Mouse (Mus musculus) myocyte (in vitro differentiated cells): Measurements from ENCODE around the gene Guk1. TPM values are rescaled to one million over a fixed set of nuclear protein-coding genes. Genes with fewer than 3 reads are reported as not detected.
A peak's percentile ranks its signal among the peaks of the same experiment; 100 is the strongest.

ENCODE experiments used
- H3K27me3 ChIP-seq: one replicate; pipeline ENCODE4 v1.6.1; 2011; ENCODE audit not compliant: control insufficient read depth, insufficient read depth, insufficient read length
- H3K36me3 ChIP-seq: one replicate; pipeline ENCODE4 v1.6.1; 2011; ENCODE audit not compliant: control insufficient read depth, insufficient read depth
- H3K4me2 ChIP-seq: one replicate; pipeline ENCODE4 v1.6.1; 2011; ENCODE audit warnings: low read depth, control low read depth
- H3K4me3 ChIP-seq: one replicate; pipeline ENCODE4 v1.5.1; 2011; ENCODE audit warnings: mild to moderate bottlenecking, control low read depth, moderate library complexity
- H3K79me2 ChIP-seq: one replicate; pipeline ENCODE4 v1.6.1; 2011; ENCODE audit not compliant: control insufficient read depth, insufficient read depth
- H3ac ChIP-seq: one replicate; pipeline ENCODE4 v1.6.1; 2011; ENCODE audit not compliant: control insufficient read depth, insufficient read length
- CEBPB ChIP-seq: IDR thresholded peaks from 2 replicates; pipeline ENCODE4 v1.6.1; 2011; ENCODE audit warnings: mild to moderate bottlenecking, moderate library complexity; ENCODE audit not compliant: poor library complexity, insufficient read depth, severe bottlenecking
- E2F4 ChIP-seq: IDR thresholded peaks from one replicate; pipeline ENCODE4 v1.6.1; 2011; ENCODE audit warnings: mild to moderate bottlenecking, control low read depth, moderate library complexity; ENCODE audit not compliant: insufficient read depth
- MAX ChIP-seq: IDR thresholded peaks from one replicate; pipeline ENCODE4 v1.6.1; 2011; ENCODE audit warnings: low read depth, mild to moderate bottlenecking, control low read depth
- MYOD1 ChIP-seq, 3 experiments: IDR thresholded peaks; one replicate each; pipeline ENCODE4 v1.6.1; 2011; ENCODE audit warnings: control low read depth in 2 of 3, low read depth in 2 of 3, mild to moderate bottlenecking in 2 of 3, moderate library complexity in 1 of 3; ENCODE audit not compliant: insufficient read length in 2 of 3, control insufficient read depth in 1 of 3
- MYOG ChIP-seq, 3 experiments: IDR thresholded peaks; one replicate each; pipeline ENCODE4 v1.6.1; 2011; ENCODE audit warnings: control low read depth in 2 of 3, low read depth in 2 of 3, mild to moderate bottlenecking in 2 of 3; ENCODE audit not compliant: insufficient read length in 2 of 3, control insufficient read depth in 1 of 3, insufficient read depth in 1 of 3
- POLR2A ChIP-seq: IDR thresholded peaks from one replicate; pipeline ENCODE4 v1.6.1; 2011; ENCODE audit warnings: low read depth, mild to moderate bottlenecking, control low read depth, moderate library complexity; ENCODE audit not compliant: insufficient read length
- POLR2AphosphoS2 ChIP-seq: IDR thresholded peaks from one replicate; pipeline ENCODE4 v1.6.1; 2011; ENCODE audit warnings: low read depth, control low read depth; ENCODE audit not compliant: insufficient read length
- REST ChIP-seq: IDR thresholded peaks from one replicate; pipeline ENCODE4 v1.6.1; 2011; ENCODE audit warnings: mild to moderate bottlenecking, control low read depth, moderate library complexity; ENCODE audit not compliant: insufficient read depth, insufficient read length
- SRF ChIP-seq: IDR thresholded peaks from one replicate; pipeline ENCODE4 v1.6.1; 2011; ENCODE audit warnings: low read depth; ENCODE audit not compliant: control insufficient read depth, insufficient read length
- TCF12 ChIP-seq: IDR thresholded peaks from one replicate; pipeline ENCODE4 v1.6.1; 2011; ENCODE audit warnings: mild to moderate bottlenecking, control low read depth; ENCODE audit not compliant: poor library complexity, insufficient read depth, severe bottlenecking
- TCF3 ChIP-seq: IDR thresholded peaks from one replicate; pipeline ENCODE4 v1.6.1; 2011; ENCODE audit warnings: low read depth, control low read depth; ENCODE audit not compliant: insufficient read length
- USF1 ChIP-seq: IDR thresholded peaks from one replicate; pipeline ENCODE4 v1.6.1; 2011; ENCODE audit warnings: low read depth, mild to moderate bottlenecking, control low read depth, moderate library complexity
- polyA plus RNA-seq: library from polyadenylated mRNA; unstranded; fragments of >200 nt; fragmentation: generic; extraction: Trizol; gene quantifications from one replicate; pipeline ENCODE4 v1.2.1, GENCODE M21; 2012; ENCODE audit warnings: missing spikeins

Gene Guk1
- polyA plus RNA-seq, 1 experiment: 63.5 TPM

DNA sequence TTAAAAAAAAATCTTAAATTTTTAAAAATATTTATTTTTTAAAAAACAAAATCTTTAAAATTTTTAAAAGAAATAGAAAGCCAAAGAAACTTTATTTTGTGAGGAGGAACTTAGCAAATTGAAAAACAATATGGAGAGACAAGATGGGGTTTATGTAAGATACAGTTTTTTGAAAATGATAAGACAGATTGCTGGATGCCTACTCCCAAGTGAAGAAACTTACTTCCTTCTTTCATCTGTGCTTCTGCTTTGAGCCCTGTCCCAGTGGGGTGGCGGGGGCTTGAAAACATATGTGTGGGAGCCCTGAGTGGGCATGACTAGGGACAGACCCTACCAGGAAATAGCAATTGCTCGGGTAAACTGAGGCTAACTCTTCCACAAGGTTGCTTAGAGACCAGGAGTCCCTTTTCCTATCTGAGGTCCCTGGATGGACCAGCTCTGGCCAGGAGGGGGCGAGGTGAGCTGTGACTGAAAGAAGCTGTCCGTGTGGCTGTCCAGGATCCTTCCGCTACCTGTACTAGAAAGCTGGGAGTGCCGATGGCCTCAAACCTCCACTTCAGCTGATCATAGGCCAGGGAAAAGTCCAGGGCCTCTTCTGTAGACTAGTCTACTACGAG is 38.2 kb upstream of the Guk1 start:
- Histone ChIP-seq H3K27me3 (no peaks in the 10 kb centered on the region), H3K4me3 (no peak overlapping the region), H3K4me2 (no peak overlapping the region), H3K79me2 (peaks cover 27% of the 10 kb centered on the region), H3ac (no peak overlapping the region), H3K36me3 (peaks cover 3% of the 10 kb centered on the region)
- TF ChIP-seq MYOG (IDR thresholded peaks at IDR 0.05; ENCODE audit: control insufficient read depth in 1 of 3, insufficient read depth in 1 of 3, insufficient read length in 2 of 3, low read depth in 2 of 3) (no peak), USF1 (no peak), TCF12 (no peak), MYOD1 (IDR thresholded peaks at IDR 0.05; ENCODE audit: control insufficient read depth in 1 of 3, insufficient read length in 2 of 3, low read depth in 2 of 3) (no peak), REST (no peak), CEBPB (no peak), E2F4 (no peak), MAX (no peak), POLR2AphosphoS2 (no peak), SRF (no peak)

DNA sequence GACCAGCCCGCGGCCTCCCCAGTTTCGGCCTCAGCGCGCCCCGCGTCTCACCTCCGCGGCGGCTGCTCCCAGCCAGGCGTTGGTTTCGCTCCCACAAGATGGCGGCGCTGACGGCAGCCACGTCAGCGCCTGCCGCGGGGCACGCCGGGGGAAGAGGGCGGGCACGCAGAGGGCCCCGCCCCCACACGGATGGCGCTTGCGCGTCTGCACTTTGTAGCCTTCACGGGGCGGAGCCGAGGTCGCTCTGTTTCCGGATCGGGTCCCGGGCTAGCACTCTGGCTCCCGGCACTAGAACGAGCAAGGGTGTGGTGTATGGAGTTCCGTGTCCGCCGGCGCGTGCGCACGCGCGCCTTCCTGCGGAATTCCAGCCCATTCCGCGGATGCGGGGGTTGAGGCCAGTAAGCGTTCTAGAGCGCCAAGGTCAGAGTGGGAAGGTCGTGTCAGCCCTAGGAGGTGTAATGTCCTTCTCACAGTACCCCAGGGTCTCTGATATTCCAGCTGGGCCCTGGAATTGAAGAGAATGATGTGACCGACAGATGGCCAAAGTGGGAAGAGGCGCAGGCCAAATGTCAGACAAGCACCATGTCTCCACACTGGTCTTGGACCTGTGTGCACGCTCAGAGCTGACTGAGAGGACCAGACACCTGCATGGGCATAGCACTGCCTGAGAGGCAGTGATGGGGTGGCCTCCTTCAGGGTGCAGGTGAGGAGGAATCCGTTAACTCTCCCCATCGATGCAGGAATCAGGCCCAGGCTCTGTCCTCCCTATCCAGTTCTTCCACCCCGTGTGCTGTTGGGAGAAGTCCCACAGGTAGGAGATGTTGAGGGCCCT is 36.3 kb upstream of the Guk1 start, which contains the start of gene Arf1:
Gene Arf1 (minus strand): TSS at position 149 of the 832 bp plus-strand sequence.
- H3K36me3 ChIP-seq: peaks cover 3% of the 10 kb centered on the region
- TF ChIP-seq CEBPB (no peak), USF1 (no peak), E2F4 (peak; percentile 34), SRF (no peak), TCF12 (no peak), MYOG (IDR thresholded peaks at IDR 0.05; ENCODE audit: control insufficient read depth in 1 of 3, insufficient read depth in 1 of 3, insufficient read length in 2 of 3, low read depth in 2 of 3) (peak in 1 of 3 experiments; percentile 48), TCF3 (no peak), MAX (no peak), POLR2A (peak; percentile 88), REST (no peak), MYOD1 (IDR thresholded peaks at IDR 0.05; ENCODE audit: control insufficient read depth in 1 of 3, insufficient read length in 2 of 3, low read depth in 2 of 3) (no peak), POLR2AphosphoS2 (peak; percentile 86)
- peak within 1 kb of the TSS; percentile 89 for H3ac ChIP-seq
- peak within 1 kb of the TSS; percentile 96 for H3K4me2 ChIP-seq
- H3K4me3 ChIP-seq: peak within 1 kb of the TSS; percentile 98
- H3K27me3 ChIP-seq: no peaks in the 10 kb centered on the region
- peaks cover 47% of the 10 kb centered on the region for H3K79me2 ChIP-seq

DNA sequence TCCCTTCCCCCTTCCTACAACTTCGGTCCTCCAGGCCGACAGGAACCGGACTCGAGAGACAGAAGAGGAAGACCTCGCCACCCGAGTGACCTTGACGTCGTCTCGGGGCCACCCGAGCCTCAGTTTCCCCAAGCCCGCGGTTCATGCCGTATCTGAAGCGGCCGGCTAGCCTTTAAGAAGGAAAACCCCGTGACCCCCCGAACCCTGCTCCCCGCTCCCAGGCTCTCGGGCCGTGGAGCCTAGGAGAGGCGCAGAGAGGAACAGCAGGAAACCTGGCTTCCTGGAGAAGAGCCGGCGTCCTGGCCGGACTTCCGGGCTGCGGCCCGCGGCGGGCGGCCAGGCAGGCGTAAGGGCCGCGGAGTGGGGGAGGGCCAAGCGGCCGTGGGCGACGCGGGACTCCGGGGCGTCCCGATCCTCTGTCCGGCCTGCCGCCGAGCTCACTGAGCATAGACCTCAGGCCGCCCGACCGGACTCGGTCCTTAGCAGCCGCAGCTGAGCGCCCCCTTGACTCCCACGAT is 35.7 kb upstream of the Guk1 start:
- Histone ChIP-seq H3K27me3 (no peaks in the 10 kb centered on the region), H3K36me3 (peaks cover 3% of the 10 kb centered on the region), H3K4me2 (peak overlapping the region; percentile 96), H3K79me2 (peaks cover 53% of the 10 kb centered on the region), H3ac (peak overlapping the region; percentile 89), H3K4me3 (peak overlapping the region; percentile 98)
- TF ChIP-seq POLR2A (no peak), MAX (no peak), USF1 (no peak), REST (no peak), MYOG (IDR thresholded peaks at IDR 0.05; ENCODE audit: control insufficient read depth in 1 of 3, insufficient read depth in 1 of 3, insufficient read length in 2 of 3, low read depth in 2 of 3) (no peak), CEBPB (no peak), TCF12 (no peak), SRF (no peak), POLR2AphosphoS2 (no peak), MYOD1 (IDR thresholded peaks at IDR 0.05; ENCODE audit: control insufficient read depth in 1 of 3, insufficient read length in 2 of 3, low read depth in 2 of 3) (no peak), TCF3 (no peak), E2F4 (no peak)

DNA sequence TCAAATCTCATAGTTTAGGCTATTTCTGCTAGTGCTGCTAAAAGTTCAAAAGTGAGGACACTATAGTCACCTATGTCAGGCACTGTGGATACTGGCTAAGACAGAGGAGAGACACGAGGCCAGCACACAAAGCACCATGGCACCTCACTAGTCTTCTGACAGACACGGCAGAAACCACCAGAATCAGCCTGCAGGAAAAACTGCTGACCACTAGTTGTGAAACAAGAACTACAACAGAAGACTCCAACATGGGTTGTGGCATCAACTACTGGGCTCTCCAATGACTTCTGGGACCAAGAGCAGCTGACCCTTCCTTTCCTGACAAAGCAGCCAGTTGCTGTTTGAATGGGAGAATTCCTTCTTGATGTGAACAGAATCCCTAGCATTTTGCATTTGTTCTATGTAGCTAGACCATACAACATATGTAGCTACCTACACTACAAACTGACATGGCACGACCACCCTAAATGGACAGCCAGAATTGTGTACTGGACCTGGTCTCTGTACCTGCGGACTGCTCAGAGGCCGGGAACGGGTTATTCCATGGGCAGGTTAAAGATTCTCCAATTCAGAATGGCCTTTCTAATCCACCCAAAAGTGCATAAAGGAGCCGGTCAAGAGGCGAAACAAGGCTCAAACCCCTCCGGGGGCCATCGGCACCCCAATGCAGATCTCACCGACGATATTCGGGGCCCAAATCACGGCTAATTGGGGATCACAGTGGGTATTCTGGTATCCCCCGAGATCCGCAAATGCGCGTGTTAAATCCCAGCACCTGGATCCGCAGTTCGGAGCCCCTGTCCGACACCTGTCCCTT is 35.0 kb upstream of the Guk1 start:
- TF ChIP-seq MYOG (IDR thresholded peaks at IDR 0.05; ENCODE audit: control insufficient read depth in 1 of 3, insufficient read depth in 1 of 3, insufficient read length in 2 of 3, low read depth in 2 of 3): no peak
- TF ChIP-seq MYOD1 (IDR thresholded peaks at IDR 0.05; ENCODE audit: control insufficient read depth in 1 of 3, insufficient read length in 2 of 3, low read depth in 2 of 3): no peak
- no peak for TF ChIP-seq MAX
- no peak for TF ChIP-seq SRF
- TF ChIP-seq REST: no peak
- no peak for TF ChIP-seq TCF3
- no peak for TF ChIP-seq TCF12
- no peak for TF ChIP-seq E2F4
- TF ChIP-seq POLR2A: no peak
- TF ChIP-seq USF1: no peak
- TF ChIP-seq POLR2AphosphoS2: no peak
- TF ChIP-seq CEBPB: no peak
- peaks cover 4% of the 10 kb centered on the region for H3K36me3 ChIP-seq
- peak overlapping the region; percentile 98 for H3K4me3 ChIP-seq
- peaks cover 60% of the 10 kb centered on the region for H3K79me2 ChIP-seq
- peak overlapping the region; percentile 96 for H3K4me2 ChIP-seq
- no peaks in the 10 kb centered on the region for H3K27me3 ChIP-seq
- H3ac ChIP-seq: peak overlapping the region; percentile 89
